Mouse (Mus musculus) hindbrain, embryonic 13.5 days (tissue): ENCODE measurements at regions not wholly inside any gene's neighbourhood (a gene's known extent, or its start where the extent isn't known, plus 50 kb on each side); places are given as distances from the start of the nearest gene placed in this dataset.

Experiments used
- ATAC-seq: fragments of 200-750 bp; cut with Nextera tagmentation; 2 replicates; pipeline ENCODE4 v1.8.0; 2017; ENCODE audit warnings: moderate TSS enrichment; ENCODE audit not compliant: low FRiP score
- H3K27ac ChIP-seq: fragments of 300-500 bp; sonication (generic); 2 replicates; pipeline ENCODE4 v1.5.1; 2015; ENCODE audit warnings: inconsistent platforms, mild to moderate bottlenecking, moderate library complexity
- H3K27me3 ChIP-seq: fragments of 300-500 bp; sonication (generic); 2 replicates; pipeline ENCODE4 v1.6.1; 2015; ENCODE audit warnings: mild to moderate bottlenecking, inconsistent platforms
- H3K36me3 ChIP-seq: fragments of 300-500 bp; sonication (generic); 2 replicates; pipeline ENCODE4 v1.6.1; 2015; ENCODE audit warnings: mild to moderate bottlenecking, inconsistent platforms
- H3K4me1 ChIP-seq: fragments of 300-500 bp; sonication (generic); replicated peaks from 2 replicates; pipeline ENCODE4 v1.6.1; 2015; ENCODE audit warnings: inconsistent platforms
- H3K4me2 ChIP-seq: fragments of 300-500 bp; sonication (generic); 2 replicates; pipeline ENCODE4 v1.6.1; 2015; ENCODE audit warnings: inconsistent platforms, mild to moderate bottlenecking, moderate library complexity
- H3K4me3 ChIP-seq: fragments of 300-500 bp; sonication (generic); 2 replicates; pipeline ENCODE4 v1.5.1; 2015; ENCODE audit warnings: mild to moderate bottlenecking, inconsistent platforms
- H3K9ac ChIP-seq: fragments of 300-500 bp; sonication (generic); 2 replicates; pipeline ENCODE4 v1.6.1; 2015; ENCODE audit warnings: mild to moderate bottlenecking, inconsistent platforms
- H3K9me3 ChIP-seq: fragments of 300-500 bp; sonication (generic); 2 replicates; pipeline ENCODE4 v1.6.1; 2016; ENCODE audit warnings: inconsistent platforms
- WGBS: fragments of 180-500 bp; shearing (Covaris S2); methylation state at CpG from one replicate; pipeline ENCODE4 v1.1.7; 2015; 5-methylcytosine and 5-hydroxymethylcytosine counted together

DNA sequence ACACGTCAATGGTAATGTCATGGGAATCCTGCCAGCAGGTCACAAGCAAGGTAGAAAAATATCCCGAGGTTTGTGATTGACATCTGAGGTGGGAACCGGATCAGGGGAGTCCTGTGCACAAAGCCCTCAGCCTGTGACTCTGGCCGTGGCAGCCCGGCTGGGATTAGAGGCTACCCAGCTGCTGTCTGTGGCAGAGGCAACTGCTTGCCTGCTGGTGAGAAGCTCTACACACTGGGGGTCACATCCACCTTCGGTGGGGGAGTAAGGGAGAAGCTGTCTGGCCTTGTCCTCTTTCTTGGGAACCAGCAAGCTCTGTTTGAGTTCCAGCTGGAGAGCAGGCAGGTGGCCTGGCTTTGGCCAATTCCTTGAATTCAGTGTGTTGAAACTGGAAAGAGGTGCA is 64.3 kb upstream of the Cxcl12 start:
- no peak overlapping the region for H3K4me2 ChIP-seq
- no peak overlapping the region for H3K27ac ChIP-seq
- H3K36me3 ChIP-seq = no peaks in the 10 kb centered on the region
- WGBS = 67% methylated on average over 6 of the region's 6 CpGs
- no peak overlapping the region for H3K4me3 ChIP-seq
- no peaks in the 10 kb centered on the region for H3K27me3 ChIP-seq
- no peak overlapping the region for H3K9ac ChIP-seq
- ATAC-seq = no peak
- H3K4me1 ChIP-seq = peaks cover 15% of the 10 kb centered on the region
- H3K9me3 ChIP-seq = no peaks in the 10 kb centered on the region

DNA sequence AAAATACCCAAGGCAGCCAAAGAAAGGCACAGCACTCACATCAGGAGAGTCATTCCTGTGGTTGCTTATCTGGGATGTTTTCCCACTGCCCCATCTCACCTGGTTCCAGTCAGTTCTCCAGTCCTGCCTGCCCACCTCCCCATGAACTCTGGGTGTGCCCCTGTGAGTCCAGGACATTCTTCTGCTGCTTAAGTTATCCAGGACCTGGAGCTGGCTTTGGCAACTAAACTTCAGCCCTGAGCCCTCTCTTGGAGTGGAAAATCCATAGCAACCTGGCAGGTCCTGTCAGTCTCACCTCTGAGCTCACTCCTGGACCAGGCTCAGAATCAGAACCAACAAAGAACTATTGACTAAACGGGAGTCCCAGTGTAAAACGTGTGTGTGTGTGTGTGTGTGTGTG is 63.9 kb upstream of the Cxcl12 start:
- WGBS = 76% methylated on average over 2 of the region's 2 CpGs

DNA sequence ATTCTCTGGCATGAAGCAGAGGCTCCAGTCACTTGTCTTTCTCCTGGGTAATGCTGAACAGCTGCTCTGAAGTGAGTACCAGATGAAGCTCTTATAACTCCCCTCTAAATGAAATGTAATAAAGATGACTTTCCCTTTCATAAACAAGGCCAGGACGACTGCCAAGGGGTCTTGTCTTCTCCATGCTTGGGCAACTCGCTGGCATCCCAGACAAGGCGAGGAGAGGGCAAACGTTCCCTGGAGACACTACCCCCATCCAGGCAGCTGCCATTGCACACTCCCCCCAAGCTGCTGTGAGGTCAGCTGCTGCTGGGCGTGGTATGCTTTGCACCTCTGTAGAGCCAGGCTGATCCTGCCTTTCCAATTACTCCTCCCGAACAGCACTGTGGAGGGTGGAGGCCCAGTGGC is 63.1 kb upstream of the Cxcl12 start:
- no peaks in the 10 kb centered on the region for H3K36me3 ChIP-seq
- ATAC-seq = peak; percentile 54; the same call in 1 of the 2 replicates
- H3K4me2 ChIP-seq = no peak overlapping the region
- no peaks in the 10 kb centered on the region for H3K9me3 ChIP-seq
- WGBS = 47% methylated on average over 6 of the region's 6 CpGs
- H3K9ac ChIP-seq = no peak overlapping the region
- no peaks in the 10 kb centered on the region for H3K27me3 ChIP-seq
- no peak overlapping the region for H3K4me3 ChIP-seq
- peak overlapping the region; percentile 23; the same call in 1 of the 2 replicates for H3K27ac ChIP-seq
- peaks cover 15% of the 10 kb centered on the region for H3K4me1 ChIP-seq

More for the DNA sequence above, 63.9 kb upstream of the Cxcl12 start:
- Histone ChIP-seq H3K4me1 (peaks cover 15% of the 10 kb centered on the region), H3K9ac (no peak overlapping the region), H3K36me3 (no peaks in the 10 kb centered on the region), H3K4me3 (no peak overlapping the region), H3K9me3 (no peaks in the 10 kb centered on the region), H3K27me3 (no peaks in the 10 kb centered on the region), H3K27ac (no peak overlapping the region; the same call in 1 of the 2 replicates), H3K4me2 (no peak overlapping the region)
- ATAC-seq = no peak

DNA sequence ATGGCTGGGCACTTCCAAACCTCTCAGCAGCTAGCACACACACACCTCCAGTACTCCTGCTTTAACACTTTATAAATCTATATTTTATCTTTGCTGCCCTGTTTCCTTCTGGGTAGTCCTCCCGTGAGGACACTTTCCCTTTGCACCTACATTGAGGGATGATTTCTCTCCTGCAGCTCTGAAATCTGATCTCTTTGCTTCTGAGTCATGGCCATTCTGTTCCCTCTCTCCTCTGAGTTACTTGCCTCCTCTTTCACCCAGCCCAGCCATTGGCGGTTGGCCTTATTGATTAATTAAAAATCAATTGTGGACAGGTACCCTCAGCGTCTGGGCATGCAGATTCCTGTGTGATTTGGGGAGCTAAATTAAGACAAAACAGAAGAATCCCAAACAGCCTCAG is 58.0 kb upstream of the Cxcl12 start:
- H3K27me3 ChIP-seq = no peaks in the 10 kb centered on the region
- H3K27ac ChIP-seq = no peak overlapping the region
- no peaks in the 10 kb centered on the region for H3K9me3 ChIP-seq
- H3K9ac ChIP-seq = no peak overlapping the region
- WGBS = 70% methylated on average over 3 of the region's 3 CpGs
- no peak overlapping the region for H3K4me2 ChIP-seq
- H3K36me3 ChIP-seq = no peaks in the 10 kb centered on the region
- H3K4me1 ChIP-seq = peaks cover 12% of the 10 kb centered on the region
- H3K4me3 ChIP-seq = no peak overlapping the region
- no peak for ATAC-seq

- 73% methylated on average over 8 of the region's 8 CpGs for WGBS
- no peaks in the 10 kb centered on the region for H3K27me3 ChIP-seq
- H3K9ac ChIP-seq = no peak overlapping the region
- H3K4me2 ChIP-seq = no peak overlapping the region
- ATAC-seq = peak; percentile 68; the same call in 1 of the 2 replicates
- peaks cover 8% of the 10 kb centered on the region; the same call in 1 of the 2 replicates for H3K4me1 ChIP-seq
- H3K36me3 ChIP-seq = no peaks in the 10 kb centered on the region
- H3K9me3 ChIP-seq = no peaks in the 10 kb centered on the region
- 0 out of 2 replicates have a peak overlapping the region, but pooled peaks have one; percentile 48 for H3K27ac ChIP-seq
- no peak overlapping the region for H3K4me3 ChIP-seq
These were observed 53.5 kb upstream of the Cxcl12 start for GRCm38 (mm10) chr6:117114859-117115258.

GRCm38 (mm10) chr6:117118081-117118480 is 50.3 kb upstream of the Cxcl12 start:
- WGBS = 95% methylated on average over 3 of the region's 3 CpGs
- peaks cover 8% of the 10 kb centered on the region; the same call in 1 of the 2 replicates for H3K4me1 ChIP-seq
- no peak overlapping the region for H3K4me3 ChIP-seq
- H3K36me3 ChIP-seq = no peaks in the 10 kb centered on the region
- no peak overlapping the region for H3K9ac ChIP-seq
- no peak overlapping the region for H3K27ac ChIP-seq
- no peaks in the 10 kb centered on the region for H3K27me3 ChIP-seq
- ATAC-seq = no peak
- no peaks in the 10 kb centered on the region for H3K9me3 ChIP-seq
- H3K4me2 ChIP-seq = no peak overlapping the region
